In genomic region chr13:21783734-21784161, GRCm38 (mm10) we compare ENCODE assay signal across 8 mouse cellular contexts. TPM values are rescaled to one million over a fixed set of nuclear protein-coding genes. Genes with fewer than 3 reads are reported as not detected.
A peak's percentile ranks its signal among the peaks of the same experiment; 100 is the strongest.
DNase-seq lines count a peak whose midpoint lies in the region; ATAC-seq and TF ChIP-seq lines count a peak whose summit lies in the region.

No protein-coding gene starts in this region.

- peak overlapping the region; percentile 7 for H3K4me3 ChIP-seq in cerebellum, adult 2 months (replicated peaks; ENCODE audit: insufficient read depth, low read depth, low read length)
- peak overlapping the region; percentile 42 for H3K4me3 ChIP-seq in hindbrain, embryonic 13.5 days
- H3K4me3 ChIP-seq in lung, embryonic 15.5 days: peak overlapping the region; percentile 49

- H3K9ac ChIP-seq in hindbrain, embryonic 13.5 days: no peak overlapping the region; the same call in 1 of the 2 replicates
- H3K9ac ChIP-seq in lung, embryonic 15.5 days: peak overlapping the region; percentile 37

- TF ChIP-seq POLR2A in cerebellum, adult 2 months (IDR thresholded peaks at IDR 0.05; ENCODE audit: borderline replicate concordance, insufficient read depth, low read length): no peak

- TF ChIP-seq CTCF in cerebellum, adult 2 months (IDR thresholded peaks at IDR 0.05; ENCODE audit: borderline replicate concordance, insufficient read depth, low read depth, low read length): no peak

- ATAC-seq in hindbrain, embryonic 13.5 days (ENCODE audit: low FRiP score): no peak
- ATAC-seq in lung, embryonic 15.5 days (ENCODE audit: borderline replicate concordance, extremely low read depth, low FRiP score, low TSS enrichment): no peak
- ATAC-seq in activated CD4-positive, CD25-positive, alpha-beta regulatory T cell, adult 4 months: no peak

- H3K9me3 ChIP-seq in hindbrain, embryonic 13.5 days: no peaks in the 10 kb centered on the region
- H3K9me3 ChIP-seq in lung, embryonic 15.5 days: no peaks in the 10 kb centered on the region

- H3K36me3 ChIP-seq in hindbrain, embryonic 13.5 days: no peaks in the 10 kb centered on the region
- no peaks in the 10 kb centered on the region for H3K36me3 ChIP-seq in lung, embryonic 15.5 days

- DNase-seq in cerebellum, adult 2 months: peak; percentile 25 to 32
- no peak for DNase-seq in cerebellum, postnatal 36 days
- DNase-seq in CD4-positive helper T cell, adult 2 months (ENCODE audit: low read depth, low spot score): peak; percentile 69
- peak; percentile 78 for DNase-seq in embryo, embryonic 11 days
- peak; percentile 21 to 45 for DNase-seq in spleen, postnatal 36 days (ENCODE audit: low spot score in 2 of 2)

- H3K27ac ChIP-seq in cerebellum, adult 2 months (ENCODE audit: insufficient read depth, low read length): no peak overlapping the region
- peak overlapping the region; percentile 31 for H3K27ac ChIP-seq in hindbrain, embryonic 13.5 days
- peak overlapping the region; percentile 91 for H3K27ac ChIP-seq in lung, embryonic 15.5 days

- peak overlapping the region; percentile 75 for H3K4me2 ChIP-seq in hindbrain, embryonic 13.5 days
- H3K4me2 ChIP-seq in lung, embryonic 15.5 days: peak overlapping the region; percentile 70

- WGBS in cerebellum, adult 2 months: 1% methylated on average over 9 of the region's 9 CpGs
- WGBS in hindbrain, embryonic 13.5 days: 2% methylated on average over 9 of the region's 9 CpGs
- WGBS in lung, embryonic 15.5 days: 3% methylated on average over 9 of the region's 9 CpGs

- no peaks in the 10 kb centered on the region for H3K27me3 ChIP-seq in cerebellum, adult 2 months (ENCODE audit: control insufficient read depth, insufficient read depth, low read length)
- 0 out of 2 replicates have a peak, but pooled peaks cover 3% of the 10 kb centered on the region for H3K27me3 ChIP-seq in hindbrain, embryonic 13.5 days
- H3K27me3 ChIP-seq in lung, embryonic 15.5 days: no peaks in the 10 kb centered on the region

- H3K4me1 ChIP-seq in cerebellum, adult 2 months (ENCODE audit: control insufficient read depth, insufficient read depth, low read length): no peaks in the 10 kb centered on the region; the same call in 1 of the 2 replicates
- H3K4me1 ChIP-seq in hindbrain, embryonic 13.5 days (replicated peaks): peaks cover 40% of the 10 kb centered on the region
- H3K4me1 ChIP-seq in lung, embryonic 15.5 days: peaks cover 39% of the 10 kb centered on the region

RNA-seq across cellular contexts. Expression of gene Hist1h3i, which starts 0.6 kb away (rescaled TPM):
- polyA plus RNA-seq in cerebellum, adult 2 months (2012; rRNA removed): 1.9 and 4.9 TPM in 2 replicates
- 44.3 and 48.5 TPM in 2 replicates for polyA plus RNA-seq in hindbrain, embryonic 13.5 days (2015; fragmentation: Nextera tagmentation; extraction: Ambion mirVana)
- polyA plus RNA-seq in lung, embryonic 15.5 days (2015; fragmentation: Nextera tagmentation; extraction: Ambion mirVana): 137 and 172 TPM in 2 replicates
- 1 to 10 TPM in 1 of 2 experiments, not detected in 1; 3.8 TPM for polyA plus RNA-seq in activated CD4-positive, CD25-positive, alpha-beta regulatory T cell, adult 4 months (2017; shearing (Covaris generic))

RNA-seq across cellular contexts. Expression of gene Hist1h2an, which starts 3.3 kb away (rescaled TPM):
- not detected in 2 replicates for polyA plus RNA-seq in cerebellum, adult 2 months (2012; rRNA removed)
- 1.8 and 2.8 TPM in 2 replicates for polyA plus RNA-seq in hindbrain, embryonic 13.5 days (2015; fragmentation: Nextera tagmentation; extraction: Ambion mirVana)
- 10.7 and 22.4 TPM in 2 replicates for polyA plus RNA-seq in lung, embryonic 15.5 days (2015; fragmentation: Nextera tagmentation; extraction: Ambion mirVana)
- polyA plus RNA-seq in activated CD4-positive, CD25-positive, alpha-beta regulatory T cell, adult 4 months (2017; shearing (Covaris generic)): 10 to 100 TPM in 1 of 2 experiments, 1 to 10 TPM in 1; 2.0 to 11.5 TPM

RNA-seq across cellular contexts. Expression of gene Hist1h1b, which starts 3.3 kb away (rescaled TPM):
- polyA plus RNA-seq in cerebellum, adult 2 months (2012; rRNA removed): 0.27 and 0.41 TPM in 2 replicates
- polyA plus RNA-seq in hindbrain, embryonic 13.5 days (2015; fragmentation: Nextera tagmentation; extraction: Ambion mirVana): 5.5 and 7.8 TPM in 2 replicates
- 41.4 and 42.0 TPM in 2 replicates for polyA plus RNA-seq in lung, embryonic 15.5 days (2015; fragmentation: Nextera tagmentation; extraction: Ambion mirVana)
- 10 to 100 TPM; 28.3 to 35.3 TPM for polyA plus RNA-seq in activated CD4-positive, CD25-positive, alpha-beta regulatory T cell, adult 4 months (2017; shearing (Covaris generic))

RNA-seq across cellular contexts. Expression of gene Hist1h2bp, which starts 3.5 kb away (rescaled TPM):
- polyA plus RNA-seq in cerebellum, adult 2 months (2012; rRNA removed): not detected in 2 replicates
- polyA plus RNA-seq in hindbrain, embryonic 13.5 days (2015; fragmentation: Nextera tagmentation; extraction: Ambion mirVana): 0.68 and 0.97 TPM in 2 replicates
- polyA plus RNA-seq in lung, embryonic 15.5 days (2015; fragmentation: Nextera tagmentation; extraction: Ambion mirVana): 2.1 and 3.1 TPM in 2 replicates
- not detected for polyA plus RNA-seq in activated CD4-positive, CD25-positive, alpha-beta regulatory T cell, adult 4 months (2017; shearing (Covaris generic))

RNA-seq across cellular contexts. Expression of gene Hist1h2bq, which starts 26.2 kb away (rescaled TPM):
- polyA plus RNA-seq in cerebellum, adult 2 months (2012; rRNA removed): 1.2 and 2.3 TPM in 2 replicates
- 7.3 and 7.8 TPM in 2 replicates for polyA plus RNA-seq in hindbrain, embryonic 13.5 days (2015; fragmentation: Nextera tagmentation; extraction: Ambion mirVana)
- 23.1 and 31.1 TPM in 2 replicates for polyA plus RNA-seq in lung, embryonic 15.5 days (2015; fragmentation: Nextera tagmentation; extraction: Ambion mirVana)
- 1 to 10 TPM; 4.2 to 9.2 TPM for polyA plus RNA-seq in activated CD4-positive, CD25-positive, alpha-beta regulatory T cell, adult 4 months (2017; shearing (Covaris generic))

Comparison
In these comparisons a context has a peak if more than half of its experiments do, and no peak if none do; other contexts are left out.
1. DNase-seq: peak in cerebellum, adult 2 months (2 of 2), CD4-positive helper T cell, adult 2 months (single experiment), embryo, embryonic 11 days (single experiment) and spleen, postnatal 36 days (2 of 2); none in cerebellum, postnatal 36 days (0 of 2).
2. Peak in every context shown above with its lines, with median percentiles within 50 percentile points of each other: H3K4me3 ChIP-seq.